19 mouse cellular contexts compared by ENCODE assay signal in genomic region chr16:34546805-34547509, GRCm38 (mm10). TPM values are rescaled to one million over a fixed set of nuclear protein-coding genes. Genes with fewer than 3 reads are reported as not detected.
DNase-seq lines count a peak whose midpoint lies in the region; ATAC-seq and TF ChIP-seq lines count a peak whose summit lies in the region.
"Had no signal": no experiment of that assay in that cellular context is flagged by ENCODE, and none has a peak within 500 bp of the region (broad histone marks: within the 10 kb centered on the region; RNA-seq: fewer than 3 reads in every experiment).

No protein-coding gene starts in this region.

- no peak overlapping the region for H3K4me3 ChIP-seq in stomach, embryonic 15.5 days (replicated peaks)
- H3K4me3 ChIP-seq in stomach, postnatal 0 days (ENCODE audit: low read depth, low read length) = no peak overlapping the region
- H3K4me3 ChIP-seq in hindbrain, postnatal 0 days (ENCODE audit: low read length) = no peak overlapping the region
- H3K4me3 ChIP-seq: embryonic facial prominence, embryonic 13.5 days; myocyte had no signal

- no peak for TF ChIP-seq EP300 in stomach, postnatal 0 days (optimal IDR thresholded peaks at IDR 0.05)

- H3K9me3 ChIP-seq in stomach, embryonic 15.5 days = no peaks in the 10 kb centered on the region
- no peaks in the 10 kb centered on the region for H3K9me3 ChIP-seq in stomach, postnatal 0 days (ENCODE audit: control insufficient read depth, low read length)
- no peaks in the 10 kb centered on the region for H3K9me3 ChIP-seq in hindbrain, postnatal 0 days (ENCODE audit: low read length)
- H3K9me3 ChIP-seq: embryonic facial prominence, embryonic 13.5 days had no signal

- ATAC-seq in frontal cortex, adult (ENCODE audit: low TSS enrichment) = peak; percentile 32; the same call in 1 of the 2 replicates
- ATAC-seq in stomach, embryonic 15.5 days (ENCODE audit: insufficient read depth, low FRiP score, low read depth) = peak; percentile 27; the same call in 1 of the 2 replicates
- no peak for ATAC-seq in stomach, postnatal 0 days (ENCODE audit: low FRiP score, low TSS enrichment)
- no peak for ATAC-seq in hindbrain, postnatal 0 days
- ATAC-seq in megakaryocyte-erythroid progenitor cell, adult 5-6 weeks (replicated peaks; ENCODE audit: low FRiP score, low TSS enrichment, poor library complexity, severe bottlenecking) = no peak

- H3K9ac ChIP-seq in stomach, embryonic 15.5 days = no peak overlapping the region
- no peak overlapping the region for H3K9ac ChIP-seq in stomach, postnatal 0 days (ENCODE audit: low read length)
- no peak overlapping the region for H3K9ac ChIP-seq in hindbrain, postnatal 0 days (replicated peaks; ENCODE audit: low read length)
- H3K9ac ChIP-seq: embryonic facial prominence, embryonic 13.5 days had no signal

- H3K4me1 ChIP-seq in stomach, embryonic 15.5 days = no peaks in the 10 kb centered on the region
- H3K4me1 ChIP-seq in stomach, postnatal 0 days (replicated peaks; ENCODE audit: control insufficient read depth, insufficient read depth) = no peaks in the 10 kb centered on the region
- H3K4me1 ChIP-seq in hindbrain, postnatal 0 days (ENCODE audit: insufficient read depth, low read length) = 0 out of 2 replicates have a peak, but pooled peaks cover 11% of the 10 kb centered on the region

- H3K27ac ChIP-seq in stomach, embryonic 15.5 days = no peak overlapping the region
- no peak overlapping the region for H3K27ac ChIP-seq in stomach, postnatal 0 days (replicated peaks)
- H3K27ac ChIP-seq in hindbrain, postnatal 0 days = no peak overlapping the region
- H3K27ac ChIP-seq: embryonic facial prominence, embryonic 13.5 days had no signal

- no peak overlapping the region for H3K4me2 ChIP-seq in stomach, embryonic 15.5 days
- H3K4me2 ChIP-seq in stomach, postnatal 0 days (replicated peaks; ENCODE audit: low read depth) = no peak overlapping the region
- H3K4me2 ChIP-seq in hindbrain, postnatal 0 days (ENCODE audit: low read depth, low read length) = no peak overlapping the region
- H3K4me2 ChIP-seq: embryonic facial prominence, embryonic 13.5 days; liver, embryonic 11.5 days had no signal

- no peak for DNase-seq in frontal cortex, postnatal 25 days (ENCODE audit: low spot score in 2 of 2)
- DNase-seq in stomach, postnatal 0 days (ENCODE audit: low spot score) = no peak
- peak; percentile 48 for DNase-seq in hindbrain, postnatal 0 days (ENCODE audit: low spot score)
- no peak for DNase-seq in gastrocnemius, postnatal 25 days
- no peak for DNase-seq in right cerebral cortex, adult 18-20 months
- DNase-seq: adrenal gland, postnatal 36 days; cerebellum, postnatal 36 days; heart, adult 18-20 months; heart, postnatal 10 days; kidney, adult 11 months; kidney, postnatal 14 days; lung, postnatal 36 days; spleen, adult 18-20 months had no signal

- H3K27me3 ChIP-seq in stomach, embryonic 15.5 days (replicated peaks) = no peaks in the 10 kb centered on the region
- no peaks in the 10 kb centered on the region for H3K27me3 ChIP-seq in stomach, postnatal 0 days (ENCODE audit: control insufficient read depth, insufficient read depth, low read length)
- H3K27me3 ChIP-seq in hindbrain, postnatal 0 days (ENCODE audit: insufficient read depth, low read length) = no peaks in the 10 kb centered on the region
- H3K27me3 ChIP-seq: embryonic facial prominence, embryonic 13.5 days had no signal

- H3K36me3 ChIP-seq in stomach, embryonic 15.5 days = no peaks in the 10 kb centered on the region
- no peaks in the 10 kb centered on the region for H3K36me3 ChIP-seq in stomach, postnatal 0 days (ENCODE audit: control insufficient read depth, insufficient read depth, low read length)
- no peaks in the 10 kb centered on the region; the same call in 1 of the 2 replicates for H3K36me3 ChIP-seq in hindbrain, postnatal 0 days (ENCODE audit: insufficient read depth, low read length)

- no peak for TF ChIP-seq CTCF in stomach, postnatal 0 days (IDR thresholded peaks at IDR 0.05; ENCODE audit: low read depth)
- TF ChIP-seq CTCF in hindbrain, postnatal 0 days (IDR thresholded peaks at IDR 0.05; ENCODE audit: low read depth) = no peak

- 55% methylated on average over 6 of the region's 6 CpGs for WGBS in stomach, embryonic 15.5 days
- WGBS in stomach, postnatal 0 days = 54% methylated on average over 6 of the region's 6 CpGs
- WGBS in hindbrain, postnatal 0 days = 35% methylated on average over 6 of the region's 6 CpGs

RNA-seq across cellular contexts. Expression of gene Kalrn, which starts 26.4 kb away (rescaled TPM):
- polyA plus RNA-seq in stomach, embryonic 15.5 days (2015; fragmentation: Nextera tagmentation; extraction: Ambion mirVana) = 19.3 and 20.7 TPM in 2 replicates
- 14.4 and 16.7 TPM in 2 replicates for polyA plus RNA-seq in stomach, postnatal 0 days (2015; fragmentation: Nextera tagmentation; extraction: Ambion mirVana)
- 104 and 107 TPM in 2 replicates for total RNA-seq in hindbrain, postnatal 0 days (2014; rRNA removed)
- 17.0 and 17.7 TPM in 2 replicates for polyA plus RNA-seq in hindbrain, postnatal 0 days (2015; fragmentation: Nextera tagmentation; extraction: Ambion mirVana)
- 10 to 100 TPM; 19.1 to 26.3 TPM for total RNA-seq in gastrocnemius, postnatal 25 days (2021)
- total RNA-seq in megakaryocyte-erythroid progenitor cell, adult 5-6 weeks (2014; fragmentation: Nextera tagmentation) = 1.6 and 1.7 TPM in 2 replicates
- 3.7 and 4.3 TPM in 2 replicates for total RNA-seq in megakaryocyte-erythroid progenitor cell, adult 5-6 weeks (2017)

Comparison
In these comparisons a context has a peak if more than half of its experiments do, and no peak if none do; other contexts are left out.
1. ATAC-seq: peak in frontal cortex, adult (single experiment) and stomach, embryonic 15.5 days (single experiment); none in stomach, postnatal 0 days (single experiment), hindbrain, postnatal 0 days (single experiment) and megakaryocyte-erythroid progenitor cell, adult 5-6 weeks (single experiment).